Mouse (Mus musculus): ENCODE measurements around the gene Aph1a.
"Not testable (repeated sequence)": the region's sequence is repeated elsewhere in the genome, so short reads cannot be mapped to it uniquely, and the experiment has no call there.

- not testable (repeated sequence) for TF ChIP-seq CTCF (IDR thresholded peaks at IDR 0.05; ENCODE audit: low read depth, low read length); POLR2A (IDR thresholded peaks at IDR 0.05; ENCODE audit: extremely low read depth, insufficient read depth, low read length)
Measured at GRCm38 (mm10) chr3:95893606-95894316, at the start of gene Aph1a.
